Mouse (Mus musculus) liver, embryonic 16.5 days (tissue): Measurements from ENCODE around the gene Ap1b1. TPM values are rescaled to one million over a fixed set of nuclear protein-coding genes. Genes with fewer than 3 reads are reported as not detected.

Source experiments
- ATAC-seq: fragments of 200-750 bp; cut with Nextera tagmentation; 2 replicates; pipeline ENCODE4 v1.8.0; 2017; ENCODE audit warnings: low read depth, mild to moderate bottlenecking, moderate number of reproducible peaks, moderate library complexity
- H3K27ac ChIP-seq: fragments of 300-500 bp; sonication (generic); 2 replicates; pipeline ENCODE4 v1.5.1; 2014; ENCODE audit warnings: mild to moderate bottlenecking, low read length
- H3K27me3 ChIP-seq: fragments of 300-500 bp; sonication (generic); 2 replicates; pipeline ENCODE4 v1.6.1; 2014; ENCODE audit warnings: low read depth, low read length, mixed read lengths; ENCODE audit not compliant: control insufficient read depth, insufficient read depth
- H3K36me3 ChIP-seq: fragments of 300-500 bp; sonication (generic); 2 replicates; pipeline ENCODE4 v1.6.1; 2014; ENCODE audit warnings: mild to moderate bottlenecking; ENCODE audit not compliant: control insufficient read depth, insufficient read depth
- H3K4me1 ChIP-seq: fragments of 300-500 bp; sonication (generic); 2 replicates; pipeline ENCODE4 v1.6.1; 2014; ENCODE audit warnings: low read depth, low read length, mixed read lengths; ENCODE audit not compliant: control insufficient read depth
- H3K4me2 ChIP-seq: fragments of 300-500 bp; sonication (generic); 2 replicates; pipeline ENCODE4 v1.6.1; 2014; ENCODE audit warnings: low read depth, low read length, mixed read lengths
- H3K4me3 ChIP-seq: fragments of 300-500 bp; sonication (generic); 2 replicates; pipeline ENCODE4 v1.5.1; 2014; ENCODE audit warnings: low read depth, mild to moderate bottlenecking, low read length
- H3K9ac ChIP-seq: fragments of 300-500 bp; sonication (generic); 2 replicates; pipeline ENCODE4 v1.6.1; 2014; ENCODE audit warnings: low read depth, low read length
- H3K9me3 ChIP-seq: fragments of 300-500 bp; sonication (generic); replicated peaks from 2 replicates; pipeline ENCODE4 v1.6.1; 2016; ENCODE audit warnings: low read length; ENCODE audit not compliant: control insufficient read depth
- WGBS: fragments of 180-500 bp; shearing (Covaris S2); extraction: QIAGEN DNeasy Blood & Tissue Kit; methylation state at CpG from one replicate; pipeline ENCODE4 v1.1.7; 2014; ENCODE audit not compliant: insufficient replicate concordance; 5-methylcytosine and 5-hydroxymethylcytosine counted together
- polyA plus RNA-seq: library from polyadenylated mRNA; unstranded; fragments of >200 nt; fragmentation: Nextera tagmentation; extraction: Ambion mirVana; gene quantifications from 2 replicates; pipeline ENCODE4 v1.2.1, GENCODE M21; 2015

The Ap1b1 gene
- polyA plus RNA-seq, 1 experiment from 2014 or later, result 78.9 TPM

DNA sequence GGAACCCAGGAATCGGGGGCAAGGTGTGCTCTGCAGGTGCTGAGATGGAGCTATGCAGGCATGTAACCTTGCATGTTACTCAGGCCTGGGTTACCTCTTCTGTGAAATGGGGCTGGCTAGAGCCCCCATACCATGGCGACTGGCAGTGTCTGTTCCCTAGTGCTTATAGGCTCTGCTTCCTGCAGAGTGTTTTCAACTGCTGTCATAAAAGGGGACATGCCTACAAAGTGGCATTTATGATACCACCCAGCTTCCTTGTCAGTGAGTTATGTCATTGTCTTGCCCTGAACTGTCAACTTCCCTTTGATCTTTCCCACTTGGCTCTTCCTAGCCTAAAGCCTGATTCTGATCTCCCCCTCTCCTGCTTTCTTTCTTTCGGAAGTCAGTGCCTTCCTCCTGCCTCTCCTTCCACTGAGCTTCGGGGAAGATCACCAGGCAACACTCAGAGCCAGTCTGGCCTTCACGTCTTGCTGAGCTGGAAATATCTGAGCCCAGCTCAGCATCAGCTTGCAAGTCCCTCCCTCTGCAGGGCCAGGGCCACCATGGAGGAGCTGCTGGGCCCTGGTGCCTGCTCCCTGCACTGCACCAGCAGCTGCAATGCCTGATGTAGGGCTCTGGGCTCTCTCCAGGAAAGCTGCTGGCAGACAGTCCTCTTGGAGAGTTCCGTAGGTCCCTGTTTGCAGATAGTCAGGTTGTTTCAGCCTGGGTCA, 23.4 kb upstream of the Ap1b1 start:
- Histone ChIP-seq H3K4me2 (no peak overlapping the region), H3K27me3 (no peaks in the 10 kb centered on the region), H3K4me1 (peaks cover 15% of the 10 kb centered on the region), H3K27ac (no peak overlapping the region), H3K4me3 (no peak overlapping the region), H3K9me3 (no peaks in the 10 kb centered on the region), H3K36me3 (no peaks in the 10 kb centered on the region), H3K9ac (no peak overlapping the region)
- no peak for ATAC-seq
- 42% methylated on average over 6 of the region's 6 CpGs for WGBS

- Histone ChIP-seq H3K36me3 (no peaks in the 10 kb centered on the region), H3K4me3 (no peak overlapping the region), H3K27ac (no peak overlapping the region), H3K9me3 (no peaks in the 10 kb centered on the region), H3K27me3 (no peaks in the 10 kb centered on the region), H3K9ac (no peak overlapping the region), H3K4me1 (peaks cover 18% of the 10 kb centered on the region), H3K4me2 (no peak overlapping the region)
- ATAC-seq, result no peak
- 69% methylated on average over 2 of the region's 2 CpGs for WGBS
Measured at GRCm38 (mm10) chr11:4966325-4966724, 20.3 kb upstream of the Ap1b1 start.

DNA sequence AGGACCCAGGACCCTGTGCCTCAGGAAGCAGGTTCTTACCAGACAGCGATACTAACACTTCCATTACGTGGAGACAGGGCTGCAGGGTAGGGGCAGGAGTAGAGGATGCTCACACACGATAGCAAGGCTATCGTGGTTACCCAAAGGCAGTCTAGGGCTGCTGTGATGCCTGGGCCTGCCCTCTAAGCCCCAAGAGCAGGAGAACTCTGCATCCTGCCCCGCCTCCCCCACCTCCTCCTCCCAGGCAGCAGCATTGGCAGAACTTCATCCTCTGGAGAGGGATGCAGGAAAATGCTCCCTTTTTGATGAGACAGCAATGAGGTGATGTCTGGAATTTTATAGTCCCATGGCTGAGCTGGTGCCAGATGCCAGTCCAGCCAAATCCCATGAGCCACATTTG, 19.7 kb upstream of the Ap1b1 start:
- Histone ChIP-seq H3K27ac (peak overlapping the region; percentile 56), H3K4me1 (peaks cover 18% of the 10 kb centered on the region), H3K4me3 (no peak overlapping the region), H3K9ac (no peak overlapping the region), H3K27me3 (no peaks in the 10 kb centered on the region), H3K9me3 (no peaks in the 10 kb centered on the region), H3K36me3 (no peaks in the 10 kb centered on the region), H3K4me2 (no peak overlapping the region)
- WGBS, result 17% methylated on average over 5 of the region's 5 CpGs
- peak; percentile 85 for ATAC-seq

DNA sequence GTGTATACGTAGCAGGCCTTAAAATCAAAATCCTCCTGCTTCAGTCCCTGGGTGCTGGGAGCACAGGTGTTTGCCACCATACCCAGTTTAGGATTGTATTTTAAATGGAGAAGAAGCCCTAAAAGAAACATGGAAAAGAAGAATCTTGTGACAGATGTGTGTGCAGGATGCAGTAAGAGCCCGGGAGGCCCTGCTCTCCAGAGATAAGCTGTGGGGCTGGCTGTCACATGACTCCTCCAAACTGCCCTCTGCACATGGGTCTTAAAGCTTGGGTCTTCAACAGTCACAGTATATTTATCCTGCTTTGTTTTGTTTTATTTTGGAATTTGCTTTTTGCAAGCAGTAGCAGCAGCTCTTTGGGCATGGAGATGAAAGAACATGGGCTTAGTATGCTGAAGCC, 19.1 kb upstream of the Ap1b1 start:
- Histone ChIP-seq H3K9ac (no peak overlapping the region), H3K36me3 (no peaks in the 10 kb centered on the region), H3K4me3 (no peak overlapping the region), H3K27ac (peak overlapping the region; percentile 56), H3K4me1 (peaks cover 18% of the 10 kb centered on the region), H3K9me3 (no peaks in the 10 kb centered on the region), H3K4me2 (no peak overlapping the region), H3K27me3 (no peaks in the 10 kb centered on the region)
- 14% methylated on average over 2 of the region's 2 CpGs for WGBS
- peak; percentile 80 for ATAC-seq

GRCm38 (mm10) chr11:4968376-4968775, 18.2 kb upstream of the Ap1b1 start:
- peaks cover 18% of the 10 kb centered on the region for H3K4me1 ChIP-seq
- ATAC-seq, result no peak
- no peak overlapping the region for H3K9ac ChIP-seq
- no peak overlapping the region for H3K4me2 ChIP-seq
- no peaks in the 10 kb centered on the region for H3K27me3 ChIP-seq
- no peaks in the 10 kb centered on the region for H3K9me3 ChIP-seq
- H3K36me3 ChIP-seq, result no peaks in the 10 kb centered on the region
- H3K27ac ChIP-seq, result no peak overlapping the region
- no peak overlapping the region for H3K4me3 ChIP-seq
- 42% methylated on average over 10 of the region's 10 CpGs for WGBS

- H3K4me1 ChIP-seq, result peaks cover 8% of the 10 kb centered on the region; the same call in 1 of the 2 replicates
- peak; percentile 57 for ATAC-seq
- H3K27ac ChIP-seq, result no peak overlapping the region
- H3K9ac ChIP-seq, result no peak overlapping the region
- no peaks in the 10 kb centered on the region for H3K36me3 ChIP-seq
- 41% methylated on average over 13 of the region's 13 CpGs for WGBS
- no peak overlapping the region for H3K4me3 ChIP-seq
- H3K4me2 ChIP-seq, result no peak overlapping the region
- H3K9me3 ChIP-seq, result no peaks in the 10 kb centered on the region
- H3K27me3 ChIP-seq, result no peaks in the 10 kb centered on the region
Measured at GRCm38 (mm10) chr11:4972967-4973870, 13.4 kb upstream of the Ap1b1 start.

DNA sequence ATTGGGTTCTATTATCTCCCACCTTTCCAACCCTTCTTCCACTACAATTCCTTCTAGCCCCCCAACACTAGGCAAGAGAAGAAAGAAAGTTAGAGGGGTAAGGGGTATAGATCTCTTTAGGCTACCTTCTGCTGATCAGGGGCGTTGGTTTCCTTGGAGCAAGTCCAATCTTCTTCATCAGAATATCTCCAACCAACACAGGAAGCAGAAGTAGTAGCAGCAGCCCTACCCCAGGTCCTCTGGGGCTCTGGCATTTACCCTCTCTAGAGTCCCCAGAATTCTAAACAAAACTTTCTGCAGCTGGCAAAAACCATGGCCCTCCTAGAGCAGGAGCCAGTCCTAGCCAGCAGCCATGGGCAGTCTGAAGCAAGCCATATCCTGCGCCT, 12.8 kb upstream of the Ap1b1 start:
- WGBS, result 50% methylated on average over 2 of the region's 2 CpGs
- no peak for ATAC-seq
- no peaks in the 10 kb centered on the region for H3K36me3 ChIP-seq
- no peak overlapping the region for H3K9ac ChIP-seq
- H3K9me3 ChIP-seq, result no peaks in the 10 kb centered on the region
- H3K27me3 ChIP-seq, result no peaks in the 10 kb centered on the region
- H3K27ac ChIP-seq, result no peak overlapping the region
- no peak overlapping the region for H3K4me3 ChIP-seq
- peaks cover 5% of the 10 kb centered on the region; the same call in 1 of the 2 replicates for H3K4me1 ChIP-seq
- no peak overlapping the region for H3K4me2 ChIP-seq

DNA sequence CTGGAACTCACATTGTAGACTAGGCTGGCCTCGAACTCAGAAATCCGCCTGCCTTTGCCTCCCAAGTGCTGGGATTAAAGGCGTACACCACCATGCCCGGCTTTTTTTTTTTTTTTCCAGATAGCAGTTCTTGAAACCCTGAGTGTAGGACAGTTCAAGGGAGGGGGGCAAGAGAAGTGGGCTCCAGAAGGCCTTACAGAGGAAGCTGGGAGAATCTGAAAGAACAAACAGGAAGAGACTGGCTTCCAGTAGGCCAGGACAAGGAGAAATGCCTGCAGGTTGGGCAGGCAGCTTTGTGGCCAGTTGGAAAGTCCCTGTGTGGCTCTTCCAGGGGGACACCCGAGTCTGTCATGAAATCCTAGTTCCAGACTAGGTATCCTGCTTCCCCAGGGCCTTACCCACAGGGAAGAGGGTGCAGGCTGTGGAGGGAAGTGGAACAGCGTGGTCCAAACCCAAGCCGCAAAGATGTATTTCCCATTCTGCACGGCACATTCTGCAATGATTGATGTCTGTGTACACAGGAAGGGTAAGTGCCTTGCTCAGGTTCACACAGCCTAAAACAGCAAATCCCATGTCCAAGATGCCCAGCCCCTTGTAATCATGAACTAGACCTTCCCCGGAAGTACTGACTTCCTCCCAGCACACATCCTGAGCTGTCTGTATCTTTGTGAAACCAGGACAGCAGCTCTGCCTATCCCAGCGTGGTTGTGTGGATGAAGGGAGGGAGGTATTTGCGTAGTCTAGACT, 12.1 kb upstream of the Ap1b1 start:
- peak; percentile 48 for ATAC-seq
- H3K27ac ChIP-seq, result peak overlapping the region; percentile 43; the same call in 1 of the 2 replicates
- WGBS, result 38% methylated on average over 11 of the region's 11 CpGs

More for the DNA sequence above, 12.1 kb upstream of the Ap1b1 start:
- Histone ChIP-seq H3K4me3 (no peak overlapping the region), H3K4me2 (no peak overlapping the region), H3K27me3 (no peaks in the 10 kb centered on the region), H3K9me3 (no peaks in the 10 kb centered on the region), H3K36me3 (no peaks in the 10 kb centered on the region), H3K9ac (no peak overlapping the region), H3K4me1 (peaks cover 5% of the 10 kb centered on the region; the same call in 1 of the 2 replicates)
